Mouse (Mus musculus) cerebellum, adult 11 months (tissue): Measurements from ENCODE around the gene Phldb2.

Experiments used
- DNase-seq: peaks from one replicate; pipeline ENCODE4 v3.0.0; 2022

Gene Phldb2

DNA sequence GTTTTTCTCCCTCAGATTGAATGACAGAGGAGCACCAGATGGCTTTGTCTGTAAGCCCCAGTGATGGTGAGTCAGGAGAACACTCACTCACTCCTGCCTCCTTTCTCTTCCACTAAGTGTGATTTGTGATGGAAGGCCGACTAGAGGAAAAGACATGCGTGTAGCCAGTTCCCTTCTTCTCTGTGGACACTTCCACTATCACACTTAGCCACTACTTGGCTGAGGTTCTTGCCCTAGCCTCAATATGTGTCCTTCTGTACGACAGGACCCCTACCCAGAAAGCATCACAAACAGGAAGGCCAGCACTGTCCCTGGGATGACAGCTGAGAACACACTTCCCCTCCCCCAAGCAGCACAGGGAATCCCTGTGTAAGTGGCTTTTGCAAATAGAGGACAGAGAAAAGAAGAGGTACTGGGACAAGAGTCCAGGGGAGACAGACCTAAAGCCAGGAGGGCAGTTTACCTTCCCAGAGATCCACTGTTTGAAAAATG lies 230.9 kb downstream of the Phldb2 start:
- peak; percentile 39 for DNase-seq

- peak; percentile 39 for DNase-seq
Measured at GRCm38 (mm10) chr16:45720022-45720630, 233.3 kb downstream of the Phldb2 start.

DNA sequence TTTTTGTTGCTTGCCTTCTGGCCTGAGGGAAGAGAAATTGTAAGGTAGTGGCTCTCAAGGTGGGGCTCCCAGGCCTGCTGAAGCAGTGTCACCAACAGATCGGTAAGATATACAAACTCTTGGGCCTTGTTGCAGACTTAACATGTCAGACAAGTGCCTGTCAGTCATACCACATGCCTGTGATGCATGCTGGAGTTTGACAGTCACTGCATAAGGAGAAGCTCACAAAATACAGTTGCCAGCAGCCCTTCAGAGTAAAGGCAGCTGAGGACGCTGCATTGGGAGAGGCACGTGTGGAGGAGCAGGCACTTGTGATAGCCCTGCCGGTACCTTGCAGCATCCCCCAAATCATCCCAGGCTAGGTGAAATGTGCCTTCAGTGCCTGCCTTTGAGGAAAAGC lies 235.1 kb downstream of the Phldb2 start:
- DNase-seq = no peak

GRCm38 (mm10) chr16:45714489-45715150 lies 238.8 kb downstream of the Phldb2 start:
- no peak for DNase-seq

GRCm38 (mm10) chr16:45713878-45714277 lies 239.5 kb downstream of the Phldb2 start:
- DNase-seq = no peak

DNA sequence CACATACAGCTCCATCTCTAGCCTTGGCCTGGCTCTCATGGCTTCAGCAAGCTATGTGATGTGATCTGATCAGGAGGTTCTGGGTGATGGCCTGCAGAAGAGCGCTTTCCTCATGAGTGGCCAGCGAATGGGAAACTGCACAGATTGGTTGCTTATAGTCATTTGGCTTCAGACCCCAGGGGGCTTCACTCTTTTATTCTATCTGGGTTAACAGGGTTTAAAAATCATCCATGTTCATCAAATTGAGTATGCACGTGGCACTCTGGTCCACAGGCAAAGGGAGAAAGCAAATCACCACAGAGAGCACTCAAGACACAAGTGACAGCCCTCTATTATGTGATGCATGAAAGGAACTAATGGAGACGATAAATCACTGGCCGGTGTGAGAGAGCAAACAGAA lies 240.1 kb downstream of the Phldb2 start:
- DNase-seq = no peak

GRCm38 (mm10) chr16:45711263-45711662 lies 242.1 kb downstream of the Phldb2 start:
- DNase-seq = peak; percentile 26

- no peak for DNase-seq
Measured at GRCm38 (mm10) chr16:45699301-45699700, 254.1 kb downstream of the Phldb2 start.

GRCm38 (mm10) chr16:45697996-45698395 lies 255.4 kb downstream of the Phldb2 start:
- no peak for DNase-seq
